Mouse (Mus musculus): ENCODE data around the gene Zmym2.
A peak's percentile ranks its signal among the peaks of the same experiment; 100 is the strongest.
"Not testable (repeated sequence)": the region's sequence is repeated elsewhere in the genome, so short reads cannot be mapped to it uniquely, and the experiment has no call there.

Zmym2 gene

GRCm38 (mm10) chr14:56886594-56887513 is at the start of gene Zmym2:
Zmym2 (plus strand) TSS chr14:56886653.
- peak; percentile 64 for DNase-seq

- no peak for DNase-seq
Measured at GRCm38 (mm10) chr14:56844033-56844432, 42.4 kb upstream of the Zmym2 start.

GRCm38 (mm10) chr14:56844507-56844906 is 41.9 kb upstream of the Zmym2 start:
- no peak for DNase-seq

- DNase-seq = no peak
Measured at GRCm38 (mm10) chr14:56848322-56848721, 38.1 kb upstream of the Zmym2 start.

- no peak for DNase-seq
Measured at GRCm38 (mm10) chr14:56849681-56850080, 36.8 kb upstream of the Zmym2 start.

GRCm38 (mm10) chr14:56864041-56864440 is 22.4 kb upstream of the Zmym2 start:
- DNase-seq = no peak

GRCm38 (mm10) chr14:56864641-56865040 is 21.8 kb upstream of the Zmym2 start:
- no peak for DNase-seq

- not testable (repeated sequence) for DNase-seq
Measured at GRCm38 (mm10) chr14:56865112-56865511, 21.3 kb upstream of the Zmym2 start.

GRCm38 (mm10) chr14:56873525-56873924 is 12.9 kb upstream of the Zmym2 start:
- no peak for DNase-seq

- no peak for DNase-seq
Measured at GRCm38 (mm10) chr14:56875586-56876159, 10.8 kb upstream of the Zmym2 start.

GRCm38 (mm10) chr14:56881271-56881670 is 5.2 kb upstream of the Zmym2 start:
- DNase-seq = no peak

GRCm38 (mm10) chr14:56883431-56883830 is 3.0 kb upstream of the Zmym2 start:
- DNase-seq = no peak

- peak; percentile 77 for DNase-seq
Measured at GRCm38 (mm10) chr14:56885308-56885771, 1.1 kb upstream of the Zmym2 start.

- peak; percentile 78 for DNase-seq
Measured at GRCm38 (mm10) chr14:56885986-56886593, 363 bp upstream of the Zmym2 start.

- DNase-seq = no peak
Measured at GRCm38 (mm10) chr14:56887514-56887880, 1.0 kb downstream of the Zmym2 start.

- peak; percentile 39 for DNase-seq
Measured at GRCm38 (mm10) chr14:56887887-56888286, 1.4 kb downstream of the Zmym2 start.

GRCm38 (mm10) chr14:56888416-56888815 is 2.0 kb downstream of the Zmym2 start:
- DNase-seq = no peak

- no peak for DNase-seq
Measured at GRCm38 (mm10) chr14:56894417-56894816, 8.0 kb downstream of the Zmym2 start.

- DNase-seq = no peak
Measured at GRCm38 (mm10) chr14:56896521-56896920, 10.1 kb downstream of the Zmym2 start.

- DNase-seq = no peak
Measured at GRCm38 (mm10) chr14:56897475-56897874, 11.0 kb downstream of the Zmym2 start.

- no peak for DNase-seq
Measured at GRCm38 (mm10) chr14:56899656-56900055, 13.2 kb downstream of the Zmym2 start.

- DNase-seq = no peak
Measured at GRCm38 (mm10) chr14:56903039-56903438, 16.6 kb downstream of the Zmym2 start.

GRCm38 (mm10) chr14:56905696-56906095 is 19.2 kb downstream of the Zmym2 start:
- DNase-seq = no peak

- DNase-seq = no peak
Measured at GRCm38 (mm10) chr14:56918532-56918931, 32.1 kb downstream of the Zmym2 start.

Data from cerebellum, adult 11 months (tissue).